Mouse (Mus musculus) thymus, postnatal 36 days (tissue): ENCODE results near the gene Lnx2.

Source experiments
- DNase-seq, 2 experiments: peaks; one replicate each; pipeline ENCODE4 v3.0.0; 2022; ENCODE audit warnings: mixed read lengths in 2 of 2

The Lnx2 gene

DNA sequence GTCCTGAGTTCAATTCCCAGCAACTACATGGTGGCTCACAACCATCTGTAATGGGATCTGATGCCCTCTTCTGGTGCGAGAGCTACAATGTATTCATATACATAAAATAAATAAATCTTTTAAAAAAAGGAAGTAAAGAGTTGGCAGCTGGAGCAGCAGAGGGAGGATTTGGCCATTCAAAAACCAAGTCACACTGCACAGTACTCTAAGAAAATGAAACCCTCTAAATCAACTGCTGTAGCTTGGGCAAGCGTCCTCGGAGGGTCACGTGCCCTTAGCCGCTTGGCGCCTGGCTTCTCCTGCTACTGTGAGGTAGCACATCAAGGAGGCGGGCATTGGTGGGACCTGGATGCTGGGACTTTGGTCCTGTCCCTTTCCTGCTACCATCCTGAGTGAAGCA is 61.2 kb downstream of the Lnx2 start:
- no peak for DNase-seq

DNA sequence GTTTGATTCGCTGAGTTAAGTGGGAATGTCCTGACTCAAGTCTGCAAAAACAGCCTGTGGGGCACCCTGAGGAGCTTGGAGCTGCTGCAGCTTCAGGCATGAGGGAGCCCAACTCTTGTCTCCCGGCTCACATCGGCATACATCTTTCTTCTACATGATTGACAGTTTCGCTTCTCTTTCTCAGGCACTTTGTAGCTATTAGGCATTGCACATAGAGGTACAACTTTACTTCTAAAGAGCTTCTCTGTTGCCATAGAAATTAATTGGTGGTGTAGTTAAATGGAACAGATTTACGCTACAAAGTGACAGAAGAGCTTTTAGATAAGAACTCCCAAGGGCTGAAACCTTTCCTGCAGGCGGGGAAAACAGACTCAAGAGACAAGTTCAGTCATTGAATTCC is 62.5 kb downstream of the Lnx2 start:
- no peak for DNase-seq

DNA sequence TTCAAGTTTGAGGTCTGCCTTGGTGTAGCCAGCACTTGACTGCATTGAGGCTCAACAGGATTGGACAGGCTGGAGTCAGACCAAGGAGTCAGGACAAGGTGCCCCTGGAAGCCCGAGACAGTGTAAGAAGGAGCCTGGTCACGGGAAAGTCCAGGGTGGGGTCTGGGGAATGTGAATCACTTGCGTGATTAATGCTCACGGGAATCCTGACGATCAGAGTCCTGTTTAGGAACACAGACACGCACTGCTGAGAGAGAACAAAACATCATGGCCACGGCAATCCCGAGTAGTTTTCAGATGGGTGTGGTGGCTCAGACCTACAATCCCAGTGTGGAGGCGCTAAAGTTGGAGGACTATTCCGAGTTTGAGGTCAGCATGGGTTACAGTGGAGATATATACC is 65.1 kb downstream of the Lnx2 start:
- no peak for DNase-seq

DNA sequence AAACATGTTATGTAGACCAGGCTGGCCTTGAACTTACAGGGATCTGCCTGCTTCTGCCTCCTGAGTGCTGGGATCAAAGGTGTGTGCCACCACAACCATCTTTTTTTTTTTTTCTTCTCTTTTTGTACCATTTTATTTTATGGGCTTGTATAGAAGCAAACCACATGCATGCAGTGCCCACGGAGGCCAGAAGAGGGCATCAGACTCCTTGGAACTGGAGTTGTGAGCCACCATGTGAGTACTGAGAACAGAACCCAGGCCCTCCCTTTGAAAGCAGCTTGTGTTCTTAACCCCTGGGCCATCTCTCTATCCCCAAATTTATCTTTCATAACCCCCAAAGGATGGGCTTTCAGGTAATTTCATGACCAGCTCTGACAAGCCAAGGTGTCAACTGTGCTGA is 73.1 kb downstream of the Lnx2 start:
- DNase-seq, result no peak

DNA sequence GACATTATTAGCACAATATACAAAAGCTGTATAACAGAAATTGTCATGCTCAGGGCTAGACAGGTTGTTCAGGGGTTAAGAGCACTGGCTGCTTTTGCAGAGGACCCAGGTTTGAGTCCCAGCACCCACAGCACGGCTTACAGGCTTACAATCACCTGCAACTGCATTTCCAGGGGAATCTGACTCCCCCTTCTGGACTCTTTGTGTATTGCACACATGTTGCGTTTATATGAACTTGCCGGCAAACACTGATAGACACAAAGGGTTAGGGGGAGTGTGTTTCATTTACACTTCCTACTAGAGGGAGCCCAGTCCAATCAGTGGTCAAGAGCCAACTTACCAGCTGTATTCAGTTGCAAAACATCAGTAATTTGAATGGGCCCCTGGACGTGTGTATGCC is 75.1 kb downstream of the Lnx2 start:
- no peak for DNase-seq

DNA sequence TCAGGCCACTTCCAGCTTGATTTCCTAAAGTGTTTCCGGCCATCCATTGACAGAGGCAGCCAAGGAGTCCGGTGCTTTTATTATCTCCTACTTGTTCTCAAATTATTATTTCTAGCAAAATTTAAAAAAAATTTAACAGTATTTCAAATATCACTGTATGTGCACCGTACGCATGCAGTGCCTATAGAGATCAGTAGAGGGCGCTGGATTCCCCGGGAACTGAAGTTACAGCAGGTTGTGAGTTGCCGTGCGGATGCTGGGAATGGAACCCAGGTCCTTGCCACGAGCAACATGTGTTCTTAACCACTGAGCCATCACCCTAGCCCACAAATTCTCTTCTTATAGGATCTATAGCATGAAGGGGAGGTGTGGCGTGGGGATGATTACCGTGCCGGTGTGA is 77.6 kb downstream of the Lnx2 start:
- no peak for DNase-seq

DNA sequence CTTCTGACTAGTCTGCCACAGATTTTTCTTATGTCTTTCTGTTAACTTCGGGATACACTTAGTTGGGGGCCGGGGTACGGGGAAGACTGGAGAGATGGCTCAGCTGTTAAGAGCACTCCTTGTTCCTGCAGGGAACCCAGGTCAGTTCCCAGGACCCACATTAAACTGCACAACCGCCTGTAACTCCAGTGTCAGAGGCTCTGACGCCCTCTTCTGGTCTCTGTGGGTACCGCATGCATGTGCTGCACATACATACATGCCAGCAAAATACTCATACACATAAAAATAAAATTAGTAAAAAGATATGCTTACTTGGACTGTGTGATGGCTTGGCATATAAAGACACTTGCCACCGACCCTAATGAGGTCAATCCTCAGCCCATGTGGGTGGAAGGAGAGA is 79.6 kb downstream of the Lnx2 start:
- no peak for DNase-seq

DNA sequence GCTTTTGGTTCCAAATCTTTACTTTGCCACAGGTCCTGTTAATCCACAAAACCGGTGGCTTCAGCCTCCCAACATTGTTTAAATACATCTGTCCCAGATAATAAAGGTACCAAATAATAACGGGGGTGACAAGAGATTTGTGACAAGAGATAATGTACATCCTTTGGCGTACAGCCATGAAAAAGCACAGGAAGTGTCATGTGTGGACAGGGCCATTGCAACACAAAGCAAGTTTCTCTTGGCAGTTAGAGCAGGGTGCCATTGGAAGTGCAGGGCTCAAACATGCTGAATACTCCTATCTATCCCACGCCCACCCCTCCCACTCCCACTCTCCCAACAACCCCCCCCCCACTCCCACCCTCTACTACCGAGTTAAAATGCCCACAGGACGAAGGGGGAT is 81.4 kb downstream of the Lnx2 start:
- DNase-seq, result no peak

DNA sequence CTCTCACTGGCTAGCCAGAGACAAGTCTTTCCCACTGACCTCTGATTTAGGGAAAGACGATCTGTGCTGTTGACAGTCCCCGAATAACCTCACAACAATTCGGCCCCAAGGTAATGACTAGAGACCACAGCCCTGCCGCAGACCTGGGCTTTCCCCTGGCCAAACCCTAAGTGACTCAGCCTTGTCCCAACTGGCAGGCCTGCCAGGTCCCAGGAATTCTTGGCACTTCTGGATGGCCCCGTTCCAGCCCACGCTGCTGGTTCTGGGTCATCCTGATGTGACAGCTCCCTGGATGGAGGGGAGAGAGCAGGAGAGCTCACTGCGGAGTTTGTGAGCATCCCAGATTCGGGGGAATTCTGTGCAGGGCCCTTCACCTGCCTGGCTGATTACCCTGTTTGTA is 82.9 kb downstream of the Lnx2 start:
- no peak for DNase-seq

DNA sequence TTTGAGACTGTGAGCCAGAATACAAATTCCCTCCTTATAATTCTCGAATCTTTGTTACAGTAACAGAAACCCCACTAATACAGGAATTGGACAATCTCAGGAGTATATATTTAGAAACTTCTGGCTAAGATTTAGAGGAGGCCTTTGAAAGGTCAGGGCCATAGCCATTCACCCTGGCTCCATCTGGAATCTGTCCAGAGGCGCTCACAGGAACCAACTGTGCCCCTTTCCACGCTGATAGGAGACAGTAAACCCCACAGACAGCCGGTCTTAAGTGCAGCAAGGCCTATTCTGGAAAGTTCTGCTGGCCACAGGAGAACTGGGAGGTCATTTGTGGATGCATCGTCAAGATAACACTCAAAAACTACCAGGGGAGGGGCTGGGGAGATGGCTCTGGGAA is 87.3 kb downstream of the Lnx2 start:
- DNase-seq, result no peak

DNA sequence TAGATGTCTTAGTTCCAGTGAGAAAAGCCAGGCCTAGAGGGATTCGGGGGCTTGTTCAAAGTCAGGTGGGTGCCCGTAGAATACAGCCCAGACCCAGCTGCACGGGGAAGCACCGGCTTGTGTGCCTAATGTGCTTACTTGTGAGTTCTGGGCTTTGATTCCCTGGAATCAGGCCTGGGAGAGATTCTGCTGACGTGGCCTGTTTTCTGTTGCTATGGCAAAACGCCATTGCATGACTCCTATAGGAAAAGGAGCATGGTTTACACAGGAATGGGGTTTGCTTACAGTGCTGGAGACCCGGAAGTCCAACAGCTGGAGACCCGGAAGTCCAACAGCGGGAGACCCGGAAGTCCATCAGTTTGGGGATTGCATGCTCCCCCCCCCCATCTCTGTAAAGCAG is 88.8 kb downstream of the Lnx2 start:
- DNase-seq, result no peak

DNA sequence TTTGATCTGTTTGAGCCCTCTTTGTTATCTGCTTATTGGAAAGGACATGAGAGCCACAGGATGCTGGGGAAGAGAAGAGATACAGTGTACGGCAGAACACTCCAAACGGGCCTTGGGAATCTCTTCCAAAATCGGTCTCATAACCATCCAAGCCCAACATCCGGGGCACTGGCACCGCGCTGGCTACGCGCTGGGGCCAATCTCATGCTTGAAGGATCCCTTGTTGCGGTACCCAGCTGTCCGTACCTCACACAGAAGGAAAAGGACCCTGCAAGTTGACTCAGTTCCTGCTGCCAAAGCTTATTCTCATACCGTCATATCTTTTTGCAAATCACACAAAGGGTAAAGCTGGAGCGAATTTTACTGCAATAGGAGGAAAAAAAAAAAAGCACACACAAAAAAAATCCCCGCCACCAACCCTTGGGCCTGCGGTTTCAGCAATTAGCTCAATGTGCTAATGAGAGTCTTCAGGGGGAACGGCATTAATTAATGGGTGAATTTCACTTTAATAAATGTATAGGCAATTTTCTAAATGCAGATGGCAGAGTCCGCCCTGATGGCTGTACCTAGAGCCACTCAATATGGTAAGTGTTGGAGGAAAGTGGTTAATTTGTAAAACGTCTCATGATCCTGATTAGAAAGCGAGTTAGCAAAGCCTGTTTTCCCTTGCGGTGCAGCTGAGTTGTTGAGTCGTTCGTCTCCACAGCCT is 90.5 kb downstream of the Lnx2 start:
- DNase-seq, result no peak

DNA sequence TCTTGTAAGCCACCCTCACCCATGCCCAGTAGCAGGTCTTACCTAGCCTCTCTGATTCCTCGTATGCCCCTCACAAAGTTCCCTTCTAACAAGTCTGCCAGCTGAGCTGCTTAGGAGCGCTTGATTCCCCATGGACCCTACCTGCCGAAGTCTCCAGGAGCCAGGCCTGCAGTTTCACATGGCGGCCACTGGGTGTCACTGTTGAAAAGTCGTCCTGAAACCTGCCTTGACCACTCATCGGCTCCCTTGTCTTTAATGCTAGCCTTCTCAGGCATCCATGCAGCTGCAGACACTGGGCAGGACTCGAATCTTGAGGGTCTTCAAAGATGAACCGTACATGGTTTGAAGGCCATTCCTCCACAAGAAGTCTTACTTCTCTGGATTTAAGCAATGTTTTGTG is 93.2 kb downstream of the Lnx2 start:
- DNase-seq, result peak; percentile 28 to 45

DNA sequence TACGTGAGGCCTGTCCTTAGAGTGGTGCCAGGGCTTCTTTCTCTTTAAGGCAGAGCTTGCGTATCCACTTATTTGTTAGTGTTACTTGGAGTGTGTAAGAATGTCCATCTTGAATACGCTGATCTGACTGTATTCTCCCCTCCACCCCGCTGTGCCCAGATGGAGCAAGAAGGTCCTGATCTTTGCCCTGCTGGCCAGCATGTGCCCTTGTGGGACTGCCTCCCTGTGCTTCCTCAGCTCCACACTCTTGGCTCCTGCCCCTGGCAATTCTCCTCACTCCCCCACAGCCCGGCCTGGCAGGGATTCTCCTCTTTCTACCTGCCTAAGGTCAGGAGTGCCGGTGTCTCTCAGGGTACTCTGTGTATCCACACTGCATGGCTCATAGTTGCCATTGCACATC is 95.0 kb downstream of the Lnx2 start:
- no peak for DNase-seq

DNA sequence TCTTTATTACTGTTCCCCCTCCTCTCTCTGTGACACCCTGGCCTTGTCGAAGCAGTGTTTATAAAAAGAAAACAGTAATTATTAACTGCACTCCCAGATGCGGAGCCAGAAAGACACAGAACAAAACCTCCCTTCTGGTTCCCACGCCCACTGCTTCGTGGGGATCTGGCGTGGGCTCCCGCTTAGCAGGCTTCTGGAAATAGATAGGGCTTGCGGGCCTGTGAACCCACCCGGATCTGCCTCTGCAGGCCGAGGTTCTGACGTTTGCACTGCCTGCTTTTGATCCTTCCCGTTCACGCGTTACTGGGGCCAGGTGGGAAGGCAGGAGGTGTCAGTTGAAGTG is 101.6 kb downstream of the Lnx2 start:
- DNase-seq, result no peak

DNA sequence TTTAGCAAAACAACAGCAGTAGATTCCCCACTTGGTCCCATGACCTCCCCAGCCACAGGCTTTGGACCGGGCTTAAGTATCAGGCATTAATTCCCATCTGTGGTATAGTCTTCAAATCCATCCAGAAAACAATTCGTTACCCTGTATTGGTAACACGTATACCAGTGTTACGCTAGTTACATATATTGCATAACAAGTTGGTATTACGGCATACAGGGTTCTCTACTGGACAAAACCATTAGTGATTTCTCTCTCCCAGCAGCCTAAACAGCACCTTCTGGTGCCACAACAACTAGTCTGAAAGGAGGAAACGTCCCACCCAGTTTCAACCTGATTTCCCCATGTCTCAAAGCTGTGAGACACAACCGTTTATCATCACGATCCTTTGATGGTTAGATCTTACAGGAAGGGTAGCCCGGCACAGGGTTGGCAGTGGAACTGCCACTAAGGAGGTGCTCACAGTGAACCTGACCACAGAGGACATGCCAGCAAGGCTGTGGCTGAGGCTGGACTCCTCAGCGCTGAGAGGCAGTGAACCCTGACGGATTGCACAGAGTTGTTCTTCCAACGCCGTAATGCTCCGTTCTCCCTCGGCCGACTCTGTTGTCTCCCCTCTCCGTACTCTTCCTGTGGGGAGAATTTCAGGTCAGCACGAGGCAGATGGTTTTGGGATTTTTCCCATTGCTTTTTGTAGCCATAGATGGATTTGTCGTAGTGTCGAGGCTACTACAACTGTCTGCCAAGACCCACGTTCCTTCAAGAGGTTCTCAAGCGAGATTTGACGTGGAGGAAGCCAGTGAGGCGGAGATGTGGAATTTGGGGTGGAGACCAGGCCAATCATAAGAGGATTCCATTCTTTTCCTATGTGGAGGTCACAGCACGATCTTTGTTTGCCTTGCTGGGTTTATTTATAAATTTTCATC is 102.3 kb downstream of the Lnx2 start:
- no peak for DNase-seq

DNA sequence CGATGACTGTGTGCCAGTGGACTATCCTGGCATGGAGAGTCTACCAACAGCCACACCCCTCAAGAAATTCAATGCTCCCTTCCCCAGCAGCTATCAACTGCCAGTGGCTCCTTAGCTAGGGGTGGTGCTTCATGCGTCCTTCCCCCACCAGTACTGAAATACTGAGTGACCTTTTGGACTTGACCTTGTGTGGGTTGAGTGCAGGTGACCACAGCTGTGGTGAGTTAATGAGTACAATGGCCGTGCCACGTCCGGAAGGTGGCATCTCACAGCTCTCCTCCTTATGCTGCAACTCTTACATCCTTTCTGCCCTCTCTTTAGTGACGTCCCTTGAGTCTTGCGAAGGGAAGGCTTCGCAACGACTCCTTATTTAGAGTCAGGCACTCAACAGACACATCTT is 103.0 kb downstream of the Lnx2 start:
- no peak for DNase-seq

DNA sequence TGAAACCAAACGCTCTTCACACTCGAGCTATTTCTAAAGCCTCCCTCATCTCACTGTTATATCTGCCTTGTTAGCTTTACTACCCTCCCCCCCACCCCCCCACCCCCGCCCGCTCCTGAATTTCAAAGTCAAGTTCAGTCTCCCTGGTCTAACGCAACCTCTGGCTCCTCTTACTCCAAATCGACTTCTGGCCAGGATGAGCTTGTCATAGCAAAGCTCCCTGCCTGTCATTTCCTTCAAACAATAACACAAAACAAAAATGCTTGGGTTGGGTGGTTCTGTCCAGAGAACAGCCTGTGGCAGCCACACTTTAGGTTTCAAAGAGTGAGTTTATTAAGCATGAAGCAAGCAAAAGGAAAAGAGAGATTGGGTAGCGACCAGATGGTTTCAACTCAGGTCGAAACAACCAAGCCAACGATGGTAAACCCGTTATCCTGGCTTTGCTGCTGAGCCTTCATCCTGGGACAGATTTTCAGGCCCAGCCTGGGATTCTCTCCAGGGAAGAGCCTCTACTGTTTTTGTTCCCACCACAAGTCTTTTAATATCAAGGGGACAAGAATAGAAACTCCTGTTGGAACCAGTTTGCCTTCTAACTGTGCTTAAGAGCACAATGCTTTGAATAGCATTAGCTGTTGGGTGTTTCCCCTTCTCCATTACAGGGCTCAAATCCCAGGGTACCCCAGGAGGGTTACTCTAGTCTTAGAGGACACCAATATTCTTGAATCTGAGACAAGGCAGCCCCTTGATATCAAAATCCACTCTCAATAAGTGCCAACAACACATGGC is 104.4 kb downstream of the Lnx2 start:
- no peak for DNase-seq

DNA sequence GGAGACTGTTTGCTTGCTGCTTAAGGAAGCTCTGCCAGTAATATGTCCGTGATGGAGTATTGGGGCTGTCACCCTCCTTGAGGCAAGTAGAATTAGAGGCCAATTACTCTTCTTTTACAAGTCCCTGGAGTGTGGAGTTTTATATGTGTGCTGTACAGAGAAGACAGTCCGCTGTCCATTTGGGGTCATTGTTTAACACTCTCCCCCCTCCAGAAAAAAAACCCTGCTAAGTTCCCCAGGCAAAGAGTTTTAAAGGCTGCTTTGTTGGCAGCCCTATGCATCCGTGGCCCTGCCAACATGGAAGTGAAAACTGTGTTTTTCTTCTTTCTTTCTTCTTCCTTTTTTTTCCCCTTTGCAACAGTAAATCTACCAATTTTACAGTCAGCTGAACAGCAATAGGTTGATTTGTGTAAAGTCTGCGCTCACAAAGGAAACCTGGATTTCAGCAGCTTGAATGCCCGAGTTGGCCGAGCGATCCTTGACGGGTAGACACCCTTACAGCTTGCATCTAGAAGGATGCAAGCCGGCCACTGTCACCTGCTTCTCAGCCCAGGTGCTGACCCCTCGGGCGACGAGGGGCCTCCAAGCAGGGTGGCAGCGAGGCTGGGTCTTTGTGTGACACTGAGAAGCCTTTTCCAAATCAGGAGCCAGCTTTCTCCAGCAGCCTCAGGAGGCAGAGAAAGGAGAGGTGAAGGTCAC is 107.5 kb downstream of the Lnx2 start:
- no peak for DNase-seq
